Mouse (Mus musculus) cortical plate, adult 2 months (tissue): ENCODE measurements around the gene Ank3.

Experiments used
- CTCF ChIP-seq: fragments of 200-500 bp; IDR thresholded peaks from 2 replicates; pipeline ENCODE4 v1.5.1; 2011; ENCODE audit warnings: mild to moderate bottlenecking, control low read depth, low read length; ENCODE audit not compliant: insufficient read depth; ENCODE audit errors: extremely low read depth
- POLR2A ChIP-seq: fragments of 200-500 bp; IDR thresholded peaks from 2 replicates; pipeline ENCODE4 v1.6.1; 2011; ENCODE audit warnings: mild to moderate bottlenecking, low read length, control low read depth; ENCODE audit not compliant: insufficient read depth; ENCODE audit errors: extremely low read depth

DNA sequence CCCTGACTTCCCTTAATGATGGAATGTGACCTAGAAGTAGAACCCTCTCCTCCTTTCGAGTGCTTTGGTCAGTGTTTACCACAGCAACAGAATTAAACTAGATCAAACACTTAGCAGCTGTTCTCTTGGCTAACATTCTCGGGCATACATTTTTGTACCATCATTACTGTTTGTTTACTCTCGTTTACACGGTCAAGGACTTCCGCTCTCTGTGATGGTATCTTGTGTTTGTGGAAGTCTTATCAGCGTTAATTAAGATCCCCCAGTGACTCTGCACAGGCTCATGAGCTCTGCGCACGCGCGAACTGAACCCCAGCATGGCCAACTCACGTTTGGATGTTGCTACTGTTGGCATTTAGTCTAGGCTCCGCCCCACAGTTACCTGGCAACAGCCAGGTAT lies 16.3 kb downstream of the Ank3 start:
- TF ChIP-seq CTCF, result no peak
- TF ChIP-seq POLR2A, result no peak
